Mouse (Mus musculus): ENCODE measurements around the gene Lgsn. TPM values are rescaled to one million over a fixed set of nuclear protein-coding genes. Genes with fewer than 3 reads are reported as not detected.
A peak's percentile ranks its signal among the peaks of the same experiment; 100 is the strongest.

Lgsn gene
- polyA plus RNA-seq (2016; fragmentation: Nextera tagmentation; extraction: Ambion mirVana), result not detected in 2 replicates

GRCm38 (mm10) chr1:31176101-31176500 lies at the start of gene Lgsn:
Gene Lgsn, plus strand, starts transcription at chr1:31176401.
- Histone ChIP-seq H3K9me3 (replicated peaks) (no peaks in the 10 kb centered on the region), H3K4me1 (no peaks in the 10 kb centered on the region), H3K27me3 (replicated peaks) (no peaks in the 10 kb centered on the region), H3K9ac (no peak within 1 kb of the TSS), H3K4me3 (no peak within 1 kb of the TSS), H3K36me3 (no peaks in the 10 kb centered on the region), H3K4me2 (no peak within 1 kb of the TSS), H3K27ac (no peak within 1 kb of the TSS)
- ATAC-seq, result no peak
- WGBS (ENCODE audit: insufficient replicate concordance), result 56% methylated on average over 5 of the region's 5 CpGs

DNA sequence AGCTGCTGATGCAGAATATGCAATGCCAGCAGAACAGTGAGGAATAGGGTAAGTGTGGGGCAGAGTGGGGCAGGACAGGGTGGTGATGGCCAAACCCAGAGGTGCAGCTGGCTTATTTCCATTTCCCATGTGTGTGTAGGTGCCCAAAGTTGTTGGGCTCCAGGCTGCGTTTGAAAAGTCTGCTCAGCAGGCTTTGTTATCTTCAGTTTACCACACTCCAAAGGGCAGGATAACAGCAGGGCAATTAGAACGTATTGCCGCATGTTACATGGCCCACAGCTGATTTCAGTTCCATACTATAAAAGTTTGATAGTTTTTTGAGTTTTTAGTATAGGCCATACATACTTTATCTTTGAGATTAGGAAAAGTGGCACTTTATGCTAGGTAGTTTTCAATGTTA lies 37.8 kb upstream of the Lgsn start:
- Histone ChIP-seq H3K36me3 (no peaks in the 10 kb centered on the region), H3K9me3 (replicated peaks) (no peaks in the 10 kb centered on the region), H3K4me3 (no peak overlapping the region), H3K4me1 (no peaks in the 10 kb centered on the region), H3K9ac (no peak overlapping the region), H3K4me2 (no peak overlapping the region), H3K27me3 (replicated peaks) (no peaks in the 10 kb centered on the region), H3K27ac (no peak overlapping the region)
- ATAC-seq, result no peak
- 53% methylated on average over 3 of the region's 3 CpGs for WGBS (ENCODE audit: insufficient replicate concordance)

- Histone ChIP-seq H3K27ac (no peak overlapping the region), H3K4me1 (no peaks in the 10 kb centered on the region), H3K9ac (no peak overlapping the region), H3K27me3 (replicated peaks) (no peaks in the 10 kb centered on the region), H3K4me2 (no peak overlapping the region), H3K9me3 (replicated peaks) (no peaks in the 10 kb centered on the region), H3K36me3 (no peaks in the 10 kb centered on the region), H3K4me3 (no peak overlapping the region)
- no peak for ATAC-seq
- 52% methylated on average over 8 of the region's 8 CpGs for whole genome bisulfite sequencing (ENCODE audit: insufficient replicate concordance)
Measured at GRCm38 (mm10) chr1:31142288-31143094, 33.7 kb upstream of the Lgsn start.

- Histone ChIP-seq H3K4me2 (no peak overlapping the region), H3K4me1 (no peaks in the 10 kb centered on the region), H3K27ac (no peak overlapping the region), H3K36me3 (no peaks in the 10 kb centered on the region), H3K9me3 (replicated peaks) (no peaks in the 10 kb centered on the region), H3K9ac (no peak overlapping the region), H3K4me3 (no peak overlapping the region), H3K27me3 (replicated peaks) (no peaks in the 10 kb centered on the region)
- 53% methylated on average over 2 of the region's 2 CpGs for WGBS (ENCODE audit: insufficient replicate concordance)
- ATAC-seq, result no peak
Measured at GRCm38 (mm10) chr1:31143571-31143970, 32.6 kb upstream of the Lgsn start.

- no peaks in the 10 kb centered on the region for H3K36me3 ChIP-seq
- H3K4me3 ChIP-seq, result no peak overlapping the region
- 49% methylated on average over 6 of the region's 6 CpGs for WGBS (ENCODE audit: insufficient replicate concordance)
- H3K9ac ChIP-seq, result no peak overlapping the region
- H3K27ac ChIP-seq, result no peak overlapping the region
- no peak overlapping the region for H3K4me2 ChIP-seq
- no peaks in the 10 kb centered on the region for H3K4me1 ChIP-seq
- no peaks in the 10 kb centered on the region for H3K27me3 ChIP-seq (replicated peaks)
- no peak for ATAC-seq
- no peaks in the 10 kb centered on the region for H3K9me3 ChIP-seq (replicated peaks)
Measured at GRCm38 (mm10) chr1:31149671-31150070, 26.5 kb upstream of the Lgsn start.

GRCm38 (mm10) chr1:31150546-31150945 lies 25.7 kb upstream of the Lgsn start:
- Histone ChIP-seq H3K27me3 (replicated peaks) (no peaks in the 10 kb centered on the region), H3K4me1 (no peaks in the 10 kb centered on the region), H3K27ac (no peak overlapping the region), H3K4me2 (no peak overlapping the region), H3K4me3 (no peak overlapping the region), H3K9me3 (replicated peaks) (no peaks in the 10 kb centered on the region), H3K36me3 (no peaks in the 10 kb centered on the region), H3K9ac (no peak overlapping the region)
- ATAC-seq, result no peak
- 53% methylated on average over 3 of the region's 3 CpGs for WGBS (ENCODE audit: insufficient replicate concordance)

DNA sequence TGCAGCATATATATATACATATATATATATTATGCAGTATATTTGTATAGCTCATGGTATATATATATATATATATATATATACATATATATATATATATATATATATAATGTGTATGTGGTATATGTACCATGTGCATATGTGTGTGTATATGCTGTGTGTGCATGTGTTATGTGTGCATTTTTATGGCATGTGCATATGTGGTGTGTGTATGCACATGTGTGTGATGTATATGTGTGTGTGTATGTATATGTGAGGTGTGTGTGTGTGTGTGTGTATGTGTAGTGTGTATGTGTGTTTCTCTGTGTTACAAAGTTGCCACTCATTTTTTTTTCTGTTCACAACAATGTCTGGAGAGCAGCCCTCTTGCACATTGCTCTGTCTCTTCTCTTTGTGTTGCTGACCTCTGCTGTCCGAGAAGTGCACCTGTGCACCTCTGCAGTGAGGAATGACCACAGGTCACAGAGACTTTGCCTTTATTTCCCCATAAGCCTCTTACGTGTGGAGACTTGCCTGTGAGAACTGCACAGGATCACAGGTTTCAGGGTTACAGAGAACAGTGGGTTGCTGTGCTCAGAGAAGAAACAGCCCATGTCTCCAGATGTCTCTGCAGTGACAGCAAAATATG lies 23.3 kb upstream of the Lgsn start:
- H3K9ac ChIP-seq, result no peak overlapping the region
- 42% methylated on average over 2 of the region's 2 CpGs for WGBS (ENCODE audit: insufficient replicate concordance)
- H3K27ac ChIP-seq, result no peak overlapping the region
- no peaks in the 10 kb centered on the region for H3K36me3 ChIP-seq
- H3K4me1 ChIP-seq, result no peaks in the 10 kb centered on the region
- H3K4me2 ChIP-seq, result no peak overlapping the region
- H3K4me3 ChIP-seq, result no peak overlapping the region
- H3K27me3 ChIP-seq (replicated peaks), result no peaks in the 10 kb centered on the region
- no peaks in the 10 kb centered on the region for H3K9me3 ChIP-seq (replicated peaks)
- ATAC-seq, result peak; percentile 42; the same call in 1 of the 2 replicates

- no peak overlapping the region for H3K4me2 ChIP-seq
- ATAC-seq, result no peak
- H3K9me3 ChIP-seq (replicated peaks), result no peaks in the 10 kb centered on the region
- no peaks in the 10 kb centered on the region for H3K27me3 ChIP-seq (replicated peaks)
- H3K36me3 ChIP-seq, result no peaks in the 10 kb centered on the region
- H3K4me3 ChIP-seq, result no peak overlapping the region
- H3K9ac ChIP-seq, result no peak overlapping the region
- no peaks in the 10 kb centered on the region for H3K4me1 ChIP-seq
- no peak overlapping the region for H3K27ac ChIP-seq
- WGBS (ENCODE audit: insufficient replicate concordance), result 18% methylated on average over 7 of the region's 7 CpGs
Measured at GRCm38 (mm10) chr1:31153793-31154349, 22.3 kb upstream of the Lgsn start.

- Histone ChIP-seq H3K27ac (no peak overlapping the region), H3K9ac (no peak overlapping the region), H3K4me3 (no peak overlapping the region), H3K36me3 (no peaks in the 10 kb centered on the region), H3K9me3 (replicated peaks) (no peaks in the 10 kb centered on the region), H3K27me3 (replicated peaks) (no peaks in the 10 kb centered on the region), H3K4me1 (no peaks in the 10 kb centered on the region), H3K4me2 (no peak overlapping the region)
- ATAC-seq, result no peak
- 41% methylated on average over 2 of the region's 2 CpGs for WGBS (ENCODE audit: insufficient replicate concordance)
Measured at GRCm38 (mm10) chr1:31156185-31156584, 20.0 kb upstream of the Lgsn start.

DNA sequence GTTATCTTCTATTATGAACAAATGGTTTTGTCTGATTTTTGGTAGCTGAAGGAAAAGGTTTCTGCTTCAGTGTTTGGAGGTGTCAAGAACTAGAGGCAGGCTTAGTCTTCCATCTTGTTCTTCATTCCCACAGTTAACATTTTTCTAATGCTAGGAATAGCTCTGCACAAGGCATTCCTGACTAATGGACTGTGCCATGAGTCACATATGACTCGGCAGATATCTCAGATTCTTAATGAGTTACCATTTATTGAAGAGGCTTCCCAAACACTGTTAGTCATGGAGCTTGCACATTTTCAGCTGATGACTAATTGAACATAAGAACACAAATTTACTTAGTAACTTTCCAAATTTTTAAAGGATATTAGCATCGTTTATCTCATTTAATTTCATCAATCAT lies 19.3 kb upstream of the Lgsn start:
- WGBS (ENCODE audit: insufficient replicate concordance), result 52% methylated on average over 2 of the region's 2 CpGs
- Histone ChIP-seq H3K4me2 (no peak overlapping the region), H3K9ac (no peak overlapping the region)

DNA sequence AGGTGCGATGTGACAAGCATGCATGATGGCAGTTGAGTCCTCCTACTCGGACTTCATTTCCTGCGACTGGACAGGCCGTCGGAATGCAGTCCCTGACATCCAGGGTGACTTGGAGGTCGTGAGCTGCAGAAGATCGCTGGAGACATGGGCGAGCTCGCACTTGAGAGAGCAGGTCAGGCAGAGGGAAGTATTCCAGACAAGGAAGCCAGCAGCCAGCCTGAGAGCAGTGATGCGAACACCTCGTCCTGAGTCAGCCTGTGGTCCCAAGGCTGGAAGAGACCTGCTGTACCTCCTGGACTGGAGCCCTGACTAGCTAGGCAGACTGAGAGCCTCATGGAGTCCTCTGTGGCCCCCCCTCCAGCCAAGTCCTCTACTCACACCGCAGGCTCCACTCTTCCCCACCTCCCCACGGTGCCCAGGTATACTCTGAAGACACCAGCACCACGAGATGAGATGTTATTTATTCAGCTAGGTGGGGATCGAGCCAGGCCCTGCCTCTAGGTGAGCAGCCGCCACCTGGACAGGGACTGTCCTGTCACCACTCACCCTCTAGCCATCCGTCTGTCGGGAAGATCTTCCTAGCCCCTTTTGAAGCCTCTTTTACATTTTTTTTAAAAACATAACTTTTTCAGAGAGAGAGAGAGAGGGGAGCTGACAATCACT lies 11.5 kb upstream of the Lgsn start:
- 64% methylated on average over 18 of the region's 18 CpGs for WGBS (ENCODE audit: insufficient replicate concordance)
- no peaks in the 10 kb centered on the region for H3K27me3 ChIP-seq (replicated peaks)
- no peaks in the 10 kb centered on the region for H3K36me3 ChIP-seq
- no peak for ATAC-seq
- no peak overlapping the region for H3K9ac ChIP-seq
- H3K9me3 ChIP-seq (replicated peaks), result no peaks in the 10 kb centered on the region
- no peak overlapping the region for H3K27ac ChIP-seq
- no peak overlapping the region for H3K4me3 ChIP-seq
- H3K4me1 ChIP-seq, result no peaks in the 10 kb centered on the region
- no peak overlapping the region for H3K4me2 ChIP-seq

More for the DNA sequence above, 19.3 kb upstream of the Lgsn start:
- ATAC-seq, result no peak
- Histone ChIP-seq H3K4me1 (no peaks in the 10 kb centered on the region), H3K4me3 (no peak overlapping the region), H3K36me3 (no peaks in the 10 kb centered on the region), H3K27ac (no peak overlapping the region), H3K9me3 (replicated peaks) (no peaks in the 10 kb centered on the region), H3K27me3 (replicated peaks) (no peaks in the 10 kb centered on the region)
